Mouse (Mus musculus) megakaryocyte, embryonic 14.5 days (primary cell): Measurements from ENCODE around the gene Sgtb.

Experiments
- FLI1 ChIP-seq: IDR thresholded peaks from 2 replicates; pipeline ENCODE4 v1.6.1; 2012; ENCODE audit warnings: low read length, inconsistent platforms, mixed read lengths
- GATA1 ChIP-seq: IDR thresholded peaks from 3 replicates; pipeline ENCODE4 v1.6.1; 2012; ENCODE audit warnings: mixed read lengths, low read length, inconsistent platforms, borderline replicate concordance

DNA sequence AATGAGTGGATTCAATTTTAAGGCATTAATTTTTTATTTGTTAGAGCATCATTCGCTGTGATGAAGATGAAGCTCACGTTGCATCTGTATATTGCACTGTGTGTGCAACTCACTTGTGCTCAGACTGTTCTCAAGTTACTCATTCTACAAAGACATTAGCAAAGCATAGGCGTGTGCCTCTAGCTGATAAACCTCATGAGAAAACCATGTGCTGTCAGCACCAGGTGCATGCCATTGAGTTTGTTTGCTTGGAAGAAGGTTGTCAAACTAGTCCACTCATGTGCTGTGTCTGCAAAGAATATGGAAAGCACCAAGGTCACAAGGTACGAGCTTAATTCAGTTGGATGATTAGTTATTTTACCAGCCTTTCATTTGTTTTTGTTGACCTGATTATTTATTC, 77.8 kb downstream of the Sgtb start:
- TF ChIP-seq FLI1 (no peak), GATA1 (no peak)
